Mouse (Mus musculus) C2C12 (cell line): ENCODE data around the gene Gm45234.

Source experiments
- CTCF ChIP-seq: IDR thresholded peaks from one replicate; pipeline ENCODE4 v1.5.1; 2011; ENCODE audit not compliant: control insufficient read depth, insufficient read depth, insufficient read length
- MAX ChIP-seq: IDR thresholded peaks from one replicate; pipeline ENCODE4 v1.6.1; 2011; ENCODE audit warnings: mild to moderate bottlenecking, control low read depth
- MYOG ChIP-seq: IDR thresholded peaks from one replicate; pipeline ENCODE4 v1.6.1; 2011; ENCODE audit not compliant: control insufficient read depth, insufficient read length; ENCODE audit errors: extremely low read depth
- USF1 ChIP-seq: IDR thresholded peaks from one replicate; pipeline ENCODE4 v1.6.1; 2011; ENCODE audit warnings: low read depth, mild to moderate bottlenecking, control low read depth, moderate library complexity

DNA sequence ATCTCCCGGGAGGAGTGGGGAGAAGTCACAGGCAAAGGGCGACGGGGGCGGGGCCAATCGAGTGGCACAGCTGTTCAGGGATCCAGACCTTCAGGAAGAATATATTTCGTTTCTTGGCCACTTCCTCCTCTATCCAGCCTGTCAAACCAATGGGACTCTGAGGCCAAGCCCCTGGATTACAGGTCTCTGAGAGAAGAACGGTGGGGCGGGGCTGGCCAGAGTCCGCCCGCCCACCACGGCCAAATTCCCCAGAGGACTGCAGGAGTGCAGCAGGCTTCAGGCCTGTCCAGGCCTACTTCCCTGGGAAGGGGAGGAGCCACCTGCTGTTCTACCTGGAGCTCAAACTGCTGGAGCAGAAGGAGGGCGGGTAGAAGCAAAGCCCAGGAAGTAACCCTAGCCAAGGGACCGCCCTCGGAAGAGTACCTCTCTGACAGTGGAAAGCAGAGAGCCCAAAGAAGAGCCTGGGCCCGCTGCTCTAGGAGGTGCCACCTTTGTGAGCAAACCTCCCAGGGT lies 17.3 kb downstream of the Gm45234 start, which contains the start of gene Ptpn6:
- TF ChIP-seq USF1 (no peak), CTCF (no peak), MYOG (no peak), MAX (no peak)
